Mouse (Mus musculus) mature B cell (primary cell): ENCODE results near the gene Mrc2.

ENCODE experiments used
- in situ Hi-C: fragments of 300-500 bp; cut with MboI; formaldehyde crosslinking; loops from 2 replicates; pipeline ENCODE4 v1.14.3; 2019

Gene Mrc2

GRCm38 (mm10) chr11:105311291-105311975, 19.0 kb downstream of the Mrc2 start:
- in situ Hi-C loops, result no loop called here

GRCm38 (mm10) chr11:105312311-105312942, 20.0 kb downstream of the Mrc2 start:
- in situ Hi-C loops, result no loop called here

GRCm38 (mm10) chr11:105312972-105313632, 20.7 kb downstream of the Mrc2 start:
- in situ Hi-C loops, result no loop called here

GRCm38 (mm10) chr11:105313633-105314014, 21.2 kb downstream of the Mrc2 start:
- in situ Hi-C loops, result no loop called here

- in situ Hi-C loops, result no loop called here
Measured at GRCm38 (mm10) chr11:105315296-105315695, 22.9 kb downstream of the Mrc2 start.

- in situ Hi-C loops, result no loop called here
Measured at GRCm38 (mm10) chr11:105316121-105316520, 23.7 kb downstream of the Mrc2 start.

GRCm38 (mm10) chr11:105317769-105318168, 25.3 kb downstream of the Mrc2 start:
- in situ Hi-C loops, result no loop called here

GRCm38 (mm10) chr11:105321090-105321489, 28.6 kb downstream of the Mrc2 start:
- in situ Hi-C loops, result no loop called here

GRCm38 (mm10) chr11:105323530-105323929, 31.1 kb downstream of the Mrc2 start:
- in situ Hi-C loops, result no loop called here

GRCm38 (mm10) chr11:105327101-105327500, 34.7 kb downstream of the Mrc2 start:
- in situ Hi-C loops, result loop anchor here (25.0 kb wide), 1 partner anchor 585 kb away; no protein-coding TSS in a partner anchor

GRCm38 (mm10) chr11:105329962-105330361, 37.5 kb downstream of the Mrc2 start:
- in situ Hi-C loops, result loop anchor here (25.0 kb wide), 1 partner anchor 582 kb away; no protein-coding TSS in a partner anchor

- in situ Hi-C loops, result loop anchor here (25.0 kb wide), 1 partner anchor 581 kb away; no protein-coding TSS in a partner anchor
Measured at GRCm38 (mm10) chr11:105331129-105331528, 38.7 kb downstream of the Mrc2 start.

- in situ Hi-C loops, result loop anchor here (25.0 kb wide), 1 partner anchor 581 kb away; no protein-coding TSS in a partner anchor
Measured at GRCm38 (mm10) chr11:105331732-105332131, 39.3 kb downstream of the Mrc2 start.

- in situ Hi-C loops, result loop anchor here (25.0 kb wide), 1 partner anchor 580 kb away; no protein-coding TSS in a partner anchor
Measured at GRCm38 (mm10) chr11:105332468-105332867, 40.0 kb downstream of the Mrc2 start.

- in situ Hi-C loops, result loop anchor here (25.0 kb wide), 1 partner anchor 578 kb away; no protein-coding TSS in a partner anchor
Measured at GRCm38 (mm10) chr11:105333867-105334670, 41.6 kb downstream of the Mrc2 start.

- in situ Hi-C loops, result loop anchor here (25.0 kb wide), 1 partner anchor 574 kb away; no protein-coding TSS in a partner anchor
Measured at GRCm38 (mm10) chr11:105338596-105339390, 46.4 kb downstream of the Mrc2 start.

- in situ Hi-C loops, result loop anchor here (25.0 kb wide), 1 partner anchor 567 kb away; no protein-coding TSS in a partner anchor
Measured at GRCm38 (mm10) chr11:105345284-105345683, 52.8 kb downstream of the Mrc2 start.

- in situ Hi-C loops, result loop anchor here (25.0 kb wide), 1 partner anchor 565 kb away; no protein-coding TSS in a partner anchor
Measured at GRCm38 (mm10) chr11:105347162-105348161, 55.0 kb downstream of the Mrc2 start.

- in situ Hi-C loops, result loop anchor here (25.0 kb wide), 1 partner anchor 564 kb away; no protein-coding TSS in a partner anchor
Measured at GRCm38 (mm10) chr11:105348495-105348982, 56.1 kb downstream of the Mrc2 start.
